Mouse (Mus musculus) heart, embryonic 10.5 days (tissue): ENCODE data around the gene Adgrl4. TPM values are rescaled to one million over a fixed set of nuclear protein-coding genes. Genes with fewer than 3 reads are reported as not detected.

Source experiments
- DNase-seq: peaks from one replicate; pipeline ENCODE4 v3.0.0-alpha.2; 2017; ENCODE audit warnings: low spot score
- H3K27ac ChIP-seq: fragments of 300-500 bp; sonication (generic); 2 replicates; pipeline ENCODE4 v1.5.1; 2016; ENCODE audit warnings: mild to moderate bottlenecking
- H3K27me3 ChIP-seq: fragments of 300-500 bp; sonication (generic); 2 replicates; pipeline ENCODE4 v1.6.1; 2016; ENCODE audit warnings: mild to moderate bottlenecking; ENCODE audit not compliant: poor library complexity, insufficient read depth, severe bottlenecking
- H3K36me3 ChIP-seq: fragments of 300-500 bp; sonication (generic); 2 replicates; pipeline ENCODE4 v1.6.1; 2016; ENCODE audit warnings: mild to moderate bottlenecking, moderate library complexity
- H3K4me1 ChIP-seq: fragments of 300-500 bp; sonication (generic); 2 replicates; pipeline ENCODE4 v1.6.1; 2016; ENCODE audit warnings: mild to moderate bottlenecking
- H3K4me3 ChIP-seq: fragments of 300-500 bp; sonication (generic); 2 replicates; pipeline ENCODE4 v1.5.1; 2016; ENCODE audit warnings: mild to moderate bottlenecking, moderate library complexity
- H3K9me3 ChIP-seq: fragments of 300-500 bp; sonication (generic); 2 replicates; pipeline ENCODE4 v1.6.1; 2016; ENCODE audit warnings: mild to moderate bottlenecking, moderate library complexity
- WGBS: fragments of 180-500 bp; shearing (Covaris S2); methylation state at CpG from one replicate; pipeline ENCODE4 v1.1.7; 2016; 5-methylcytosine and 5-hydroxymethylcytosine counted together
- polyA plus RNA-seq: library from polyadenylated mRNA; unstranded; fragments of >200 nt; fragmentation: Nextera tagmentation; extraction: Ambion mirVana; gene quantifications from 2 replicates; pipeline ENCODE4 v1.2.1, GENCODE M21; 2016

Gene Adgrl4
- polyA plus RNA-seq, 1 experiment from 2014 or later, result 9.2 TPM

DNA sequence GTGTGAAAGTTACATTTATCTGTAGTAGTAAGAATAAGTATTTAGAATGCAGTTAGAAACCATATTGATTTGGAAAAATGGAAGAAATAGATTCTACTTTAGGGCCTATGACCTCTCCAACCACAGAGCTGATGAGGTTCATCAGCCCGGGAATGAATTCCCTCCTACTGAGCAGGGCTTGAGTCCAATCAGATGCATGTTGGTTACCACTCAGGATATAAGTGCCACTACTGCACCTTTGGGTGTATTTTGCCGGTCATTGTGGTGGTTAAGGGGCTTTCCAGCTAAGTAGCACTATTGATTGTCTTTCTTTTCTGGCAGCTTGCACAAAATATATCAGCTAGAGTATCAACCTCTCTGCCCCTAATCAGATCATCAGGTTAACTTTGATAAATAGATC is 118.9 kb downstream of the Adgrl4 start:
- DNase-seq, result no peak
- Histone ChIP-seq H3K4me1 (no peaks in the 10 kb centered on the region), H3K9me3 (no peaks in the 10 kb centered on the region), H3K27me3 (no peaks in the 10 kb centered on the region), H3K36me3 (no peaks in the 10 kb centered on the region), H3K4me3 (no peak overlapping the region), H3K27ac (no peak overlapping the region)
- WGBS, result 84% methylated on average over 2 of the region's 2 CpGs

- Histone ChIP-seq H3K36me3 (no peaks in the 10 kb centered on the region), H3K4me1 (no peaks in the 10 kb centered on the region), H3K4me3 (no peak overlapping the region), H3K9me3 (no peaks in the 10 kb centered on the region), H3K27ac (no peak overlapping the region), H3K27me3 (no peaks in the 10 kb centered on the region)
- DNase-seq, result no peak
- WGBS, result 44% methylated on average over 2 of the region's 2 CpGs
These were observed 119.4 kb downstream of the Adgrl4 start for GRCm38 (mm10) chr3:151557125-151557524.

DNA sequence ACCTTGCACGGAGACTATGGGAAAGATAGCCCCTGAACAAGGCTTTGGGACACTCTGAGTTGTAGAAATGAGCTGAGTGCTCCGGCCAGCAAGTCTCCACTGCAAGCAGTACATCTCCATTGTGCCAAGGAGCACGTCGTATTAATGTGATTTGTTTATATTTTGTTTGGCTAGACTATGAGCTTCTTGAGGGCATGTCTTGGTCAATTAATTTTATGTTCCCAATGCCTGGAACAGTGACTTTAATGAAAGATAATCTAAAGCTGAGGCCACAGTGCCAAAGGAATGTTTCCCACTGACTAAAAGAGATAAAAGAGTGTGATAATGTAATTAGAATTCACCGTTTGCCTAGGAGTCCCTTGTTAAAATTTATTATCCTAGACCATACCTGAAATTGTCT is 119.9 kb downstream of the Adgrl4 start:
- no peaks in the 10 kb centered on the region for H3K36me3 ChIP-seq
- H3K4me1 ChIP-seq, result no peaks in the 10 kb centered on the region
- H3K4me3 ChIP-seq, result no peak overlapping the region
- no peak overlapping the region for H3K27ac ChIP-seq
- DNase-seq, result no peak
- WGBS, result 80% methylated on average over 5 of the region's 5 CpGs
- H3K9me3 ChIP-seq, result no peaks in the 10 kb centered on the region
- H3K27me3 ChIP-seq, result no peaks in the 10 kb centered on the region

GRCm38 (mm10) chr3:151558374-151558773 is 120.7 kb downstream of the Adgrl4 start:
- 70% methylated on average over 4 of the region's 4 CpGs for WGBS
- no peaks in the 10 kb centered on the region for H3K9me3 ChIP-seq
- H3K27ac ChIP-seq, result no peak overlapping the region
- DNase-seq, result no peak
- no peaks in the 10 kb centered on the region for H3K36me3 ChIP-seq
- no peaks in the 10 kb centered on the region for H3K27me3 ChIP-seq
- H3K4me3 ChIP-seq, result no peak overlapping the region
- no peaks in the 10 kb centered on the region for H3K4me1 ChIP-seq

- Histone ChIP-seq H3K36me3 (no peaks in the 10 kb centered on the region), H3K27ac (no peak overlapping the region), H3K27me3 (no peaks in the 10 kb centered on the region), H3K4me3 (no peak overlapping the region), H3K4me1 (no peaks in the 10 kb centered on the region), H3K9me3 (no peaks in the 10 kb centered on the region)
- no peak for DNase-seq
- 78% methylated on average over 16 of the region's 16 CpGs for WGBS
These were observed 128.3 kb downstream of the Adgrl4 start for GRCm38 (mm10) chr3:151565664-151566621.

DNA sequence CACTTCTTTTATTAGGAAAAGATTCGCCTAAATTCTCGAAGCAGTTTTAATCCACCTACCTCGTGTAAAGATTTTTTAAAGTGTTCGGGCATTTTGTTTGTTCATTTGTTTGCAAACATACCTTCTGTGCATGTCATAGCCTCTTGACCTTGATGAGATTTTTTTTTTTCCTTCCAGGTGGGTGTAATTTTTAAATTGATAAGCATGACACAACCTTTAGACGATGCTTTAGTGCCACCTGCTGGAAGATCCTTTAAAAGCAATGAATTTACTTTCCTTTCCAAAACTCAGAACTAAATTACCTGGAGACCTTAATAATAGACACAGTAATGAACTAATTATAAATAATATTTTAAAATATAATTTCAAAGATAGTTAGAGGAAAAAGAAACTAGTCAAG is 128.9 kb downstream of the Adgrl4 start:
- no peaks in the 10 kb centered on the region for H3K4me1 ChIP-seq
- no peak overlapping the region for H3K27ac ChIP-seq
- no peaks in the 10 kb centered on the region for H3K27me3 ChIP-seq
- H3K9me3 ChIP-seq, result no peaks in the 10 kb centered on the region
- no peaks in the 10 kb centered on the region for H3K36me3 ChIP-seq
- no peak overlapping the region for H3K4me3 ChIP-seq
- WGBS, result 59% methylated on average over 5 of the region's 5 CpGs
- DNase-seq, result no peak

DNA sequence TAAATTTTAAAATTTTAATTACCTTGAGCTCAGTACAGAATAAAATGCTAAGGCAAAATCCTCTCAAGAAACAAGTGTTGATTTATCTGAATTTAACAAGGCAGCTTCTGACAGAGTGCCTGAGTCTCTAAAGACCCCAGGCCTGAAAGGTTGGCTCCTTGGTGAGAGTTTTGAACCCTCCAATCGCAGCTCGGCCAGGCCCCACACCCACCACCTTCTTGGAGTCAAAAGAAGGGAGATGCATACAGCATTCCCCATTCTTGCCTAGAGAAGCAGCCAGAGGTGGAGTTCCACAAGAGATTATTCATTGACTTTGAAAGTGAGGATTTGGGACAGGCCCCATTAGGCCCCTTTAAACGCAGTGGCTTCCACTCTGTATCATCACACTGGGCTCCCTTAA is 129.9 kb downstream of the Adgrl4 start:
- Histone ChIP-seq H3K27me3 (no peaks in the 10 kb centered on the region), H3K9me3 (no peaks in the 10 kb centered on the region), H3K4me1 (no peaks in the 10 kb centered on the region), H3K36me3 (no peaks in the 10 kb centered on the region), H3K27ac (no peak overlapping the region), H3K4me3 (no peak overlapping the region)
- WGBS, result 27% methylated on average over 3 of the region's 3 CpGs
- DNase-seq, result no peak

GRCm38 (mm10) chr3:151572089-151572488 is 134.4 kb downstream of the Adgrl4 start:
- no peaks in the 10 kb centered on the region for H3K36me3 ChIP-seq
- no peak overlapping the region for H3K4me3 ChIP-seq
- WGBS, result 87% methylated on average over 5 of the region's 5 CpGs
- no peaks in the 10 kb centered on the region for H3K4me1 ChIP-seq
- H3K27ac ChIP-seq, result no peak overlapping the region
- H3K27me3 ChIP-seq, result no peaks in the 10 kb centered on the region
- no peak for DNase-seq
- no peaks in the 10 kb centered on the region for H3K9me3 ChIP-seq

GRCm38 (mm10) chr3:151575292-151575691 is 137.6 kb downstream of the Adgrl4 start:
- H3K27ac ChIP-seq, result no peak overlapping the region
- 84% methylated on average over 7 of the region's 7 CpGs for WGBS
- H3K36me3 ChIP-seq, result no peaks in the 10 kb centered on the region
- no peaks in the 10 kb centered on the region for H3K9me3 ChIP-seq
- H3K27me3 ChIP-seq, result no peaks in the 10 kb centered on the region
- H3K4me3 ChIP-seq, result no peak overlapping the region
- H3K4me1 ChIP-seq, result no peaks in the 10 kb centered on the region
- no peak for DNase-seq

DNA sequence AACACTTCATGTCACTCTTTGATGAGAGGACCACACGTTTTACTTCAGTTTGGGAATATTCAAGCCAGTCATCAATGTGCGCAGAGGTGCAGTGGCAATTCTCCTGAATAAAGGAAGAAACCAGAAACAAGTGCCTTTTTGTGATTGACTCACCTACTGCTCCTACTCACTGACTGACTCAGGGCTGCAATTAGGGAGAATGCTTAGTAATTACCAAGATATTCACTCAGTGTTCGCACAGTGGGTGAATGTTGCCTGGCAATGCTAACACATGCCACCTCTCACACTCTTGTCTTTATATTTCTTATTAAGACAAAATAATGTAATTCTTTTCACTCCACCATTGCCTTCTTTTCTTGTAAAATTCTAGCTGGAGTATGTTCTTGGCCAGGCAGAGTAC is 138.5 kb downstream of the Adgrl4 start:
- Histone ChIP-seq H3K27ac (no peak overlapping the region), H3K4me3 (no peak overlapping the region), H3K27me3 (no peaks in the 10 kb centered on the region), H3K4me1 (no peaks in the 10 kb centered on the region), H3K36me3 (no peaks in the 10 kb centered on the region), H3K9me3 (no peaks in the 10 kb centered on the region)
- WGBS, result 78% methylated on average over 3 of the region's 3 CpGs
- DNase-seq, result no peak

GRCm38 (mm10) chr3:151591904-151592303 is 154.2 kb downstream of the Adgrl4 start:
- Histone ChIP-seq H3K4me1 (no peaks in the 10 kb centered on the region), H3K27me3 (no peaks in the 10 kb centered on the region), H3K36me3 (no peaks in the 10 kb centered on the region), H3K27ac (no peak overlapping the region), H3K4me3 (no peak overlapping the region), H3K9me3 (no peaks in the 10 kb centered on the region)
- DNase-seq, result no peak
